Mouse (Mus musculus) CH12.LX (cell line): Measurements from ENCODE around the gene Ring1. TPM values are rescaled to one million over a fixed set of nuclear protein-coding genes. Genes with fewer than 3 reads are reported as not detected.

ENCODE experiments used
- DNase-seq: peaks from one replicate; pipeline ENCODE4 v3.0.0-alpha.2; 2013; ENCODE audit errors: extremely low read depth
- H3K27ac ChIP-seq: 2 replicates; pipeline ENCODE4 v1.5.1; 2012; ENCODE audit warnings: low read depth, mild to moderate bottlenecking, control low read depth, moderate library complexity; ENCODE audit not compliant: insufficient read depth
- H3K27me3 ChIP-seq: replicated peaks from 2 replicates; pipeline ENCODE3; 2012; ENCODE audit warnings: inconsistent platforms
- H3K36me3 ChIP-seq, 2 experiments: replicated peaks in 1 of 2; 2 replicates each; pipeline versions ENCODE3 to v1.6.1; 2012; ENCODE audit warnings: inconsistent platforms in 1 of 2, low read length in 1 of 2, mild to moderate bottlenecking in 1 of 2, mixed read lengths in 1 of 2, moderate library complexity in 1 of 2; ENCODE audit not compliant: control insufficient read depth in 1 of 2, insufficient read depth in 1 of 2
- H3K4me1 ChIP-seq, 2 experiments: 2 replicates each; pipeline ENCODE4 v1.6.1; 2012; ENCODE audit warnings: inconsistent platforms in 1 of 2, moderate library complexity in 1 of 2; ENCODE audit not compliant: insufficient read depth in 2 of 2, control insufficient read depth in 1 of 2
- H3K4me2 ChIP-seq: 2 replicates; pipeline ENCODE4 v1.6.1; 2012; ENCODE audit warnings: low read depth, mild to moderate bottlenecking, control low read depth; ENCODE audit not compliant: poor library complexity, insufficient read depth, severe bottlenecking
- H3K4me3 ChIP-seq, 3 experiments: fragments of 150-350 bp in 1 of 3; sonication (generic) in 1 of 3; replicated peaks in 1 of 3; 2 replicates each; pipeline versions ENCODE3 to v1.5.1; 2011 to 2012; ENCODE audit warnings: low read depth in 2 of 3, low read length in 2 of 3, mild to moderate bottlenecking in 2 of 3, moderate library complexity in 2 of 3, control low read depth in 1 of 3, improper control_type of control experiment in 1 of 3, inconsistent platforms in 1 of 3, mixed read lengths in 1 of 3; ENCODE audit not compliant: poor library complexity in 1 of 3
- H3K79me2 ChIP-seq: replicated peaks from 2 replicates; pipeline ENCODE4 v1.6.1; 2012; ENCODE audit warnings: mild to moderate bottlenecking, moderate library complexity; ENCODE audit not compliant: control insufficient read depth, poor library complexity, insufficient read depth, severe bottlenecking; ENCODE audit errors: extremely low read depth
- H3K9ac ChIP-seq: 2 replicates; pipeline ENCODE4 v1.6.1; 2012; ENCODE audit warnings: low read depth, mild to moderate bottlenecking, control low read depth, moderate library complexity; ENCODE audit not compliant: insufficient read depth
- H3K9me3 ChIP-seq: replicated peaks from 2 replicates; pipeline ENCODE3; 2012; ENCODE audit warnings: low read length, inconsistent platforms, mixed read lengths
- CHD2 ChIP-seq: IDR thresholded peaks from 2 replicates; pipeline ENCODE4 v1.6.1; 2011; ENCODE audit warnings: low read length, improper control_type of control experiment
- E2F4 ChIP-seq: IDR thresholded peaks from 2 replicates; pipeline ENCODE4 v1.6.1; 2011; ENCODE audit warnings: low read depth, low read length, improper control_type of control experiment; ENCODE audit not compliant: insufficient replicate concordance
- ETS1 ChIP-seq: conservative IDR thresholded peaks from 2 replicates; pipeline ENCODE4 v1.6.1; 2012; ENCODE audit warnings: low read depth, mild to moderate bottlenecking, inconsistent platforms, low read length, improper control_type of control experiment, moderate library complexity
- GABPA ChIP-seq: IDR thresholded peaks from 2 replicates; pipeline ENCODE4 v1.6.1; 2012; ENCODE audit warnings: low read depth, low read length, improper control_type of control experiment, inconsistent platforms; ENCODE audit not compliant: insufficient replicate concordance
- JUN ChIP-seq: IDR thresholded peaks from 2 replicates; pipeline ENCODE4 v1.6.1; 2011; ENCODE audit warnings: low read depth, mild to moderate bottlenecking, low read length, improper control_type of control experiment, moderate library complexity; ENCODE audit not compliant: insufficient read depth
- JUND ChIP-seq: conservative IDR thresholded peaks from 2 replicates; pipeline ENCODE4 v1.6.1; 2011; ENCODE audit warnings: low read depth, low read length, improper control_type of control experiment
- MAFK ChIP-seq: IDR thresholded peaks from 2 replicates; pipeline ENCODE4 v1.6.1; 2011; ENCODE audit warnings: low read length, improper control_type of control experiment; ENCODE audit not compliant: insufficient replicate concordance
- MAX ChIP-seq: IDR thresholded peaks from 2 replicates; pipeline ENCODE4 v1.6.1; 2011; ENCODE audit warnings: low read length, improper control_type of control experiment
- MEF2A ChIP-seq: IDR thresholded peaks from 2 replicates; pipeline ENCODE4 v1.6.1; 2014; ENCODE audit warnings: low read depth, mild to moderate bottlenecking, inconsistent platforms, low read length, improper control_type of control experiment, borderline replicate concordance
- MXI1 ChIP-seq: IDR thresholded peaks from 2 replicates; pipeline ENCODE4 v1.6.1; 2011; ENCODE audit warnings: mild to moderate bottlenecking, low read depth, low read length, improper control_type of control experiment
- MYC ChIP-seq: IDR thresholded peaks from 2 replicates; pipeline ENCODE4 v1.6.1; 2011; ENCODE audit warnings: low read depth, mild to moderate bottlenecking, improper control_type of control experiment, low read length
- NELFE ChIP-seq: IDR thresholded peaks from 2 replicates; pipeline ENCODE4 v1.6.1; 2011; ENCODE audit warnings: low read depth, low read length, improper control_type of control experiment
- NRF1 ChIP-seq: IDR thresholded peaks from 2 replicates; pipeline ENCODE4 v1.6.1; 2014; ENCODE audit warnings: low read depth, mild to moderate bottlenecking, inconsistent platforms, low read length, improper control_type of control experiment, moderate library complexity
- PAX5 ChIP-seq: IDR thresholded peaks from 2 replicates; pipeline ENCODE4 v1.6.1; 2012; ENCODE audit warnings: low read length, inconsistent platforms, mixed read lengths
- POLR2A ChIP-seq: IDR thresholded peaks from 2 replicates; pipeline ENCODE4 v1.6.1; 2011; ENCODE audit warnings: low read depth, mild to moderate bottlenecking, improper control_type of control experiment, low read length
- RCOR1 ChIP-seq: conservative IDR thresholded peaks from 2 replicates; pipeline ENCODE4 v1.6.1; 2012; ENCODE audit warnings: low read depth, mild to moderate bottlenecking, inconsistent platforms, low read length, improper control_type of control experiment
- SIN3A ChIP-seq: IDR thresholded peaks from 2 replicates; pipeline ENCODE4 v1.6.1; 2012; ENCODE audit warnings: low read length, improper control_type of control experiment, inconsistent platforms
- TCF12 ChIP-seq: IDR thresholded peaks from 2 replicates; pipeline ENCODE4 v1.6.1; 2014; ENCODE audit warnings: low read depth, mild to moderate bottlenecking, inconsistent platforms, low read length, improper control_type of control experiment
- UBTF ChIP-seq: IDR thresholded peaks from 2 replicates; pipeline ENCODE4 v1.6.1; 2012; ENCODE audit warnings: low read depth, mild to moderate bottlenecking, inconsistent platforms, low read length, improper control_type of control experiment, moderate library complexity
- USF1 ChIP-seq: IDR thresholded peaks from 2 replicates; pipeline ENCODE4 v1.6.1; 2014; ENCODE audit warnings: low read depth, mild to moderate bottlenecking, inconsistent platforms, low read length, improper control_type of control experiment
- ZMIZ1 ChIP-seq: IDR thresholded peaks from 2 replicates; pipeline ENCODE4 v1.6.1; 2012; ENCODE audit warnings: low read depth, mild to moderate bottlenecking, inconsistent platforms, low read length, improper control_type of control experiment
- dilution Hi-C: fragments of 300-500 bp; cut with MboI; formaldehyde crosslinking; loops from 2 replicates; pipeline ENCODE4 v1.14.3; 2020; ENCODE audit warnings: low sequenced_read_pairs; ENCODE audit not compliant: extremely low pct_unique_long_range_greater_than_20kb, extremely low pct_ligation_motif_present
- in situ Hi-C: fragments of 300-500 bp; cut with MboI; formaldehyde crosslinking; loops from 3 replicates; pipeline ENCODE4 v1.14.3; 2019; ENCODE audit warnings: low sequenced_read_pairs, low pct_ligation_motif_present, low pct_unique_long_range_greater_than_20kb, mixed read lengths
- polyA plus RNA-seq: library from polyadenylated mRNA; unstranded; fragments of >175 nt; gene quantifications from 2 replicates; pipeline ENCODE4 v1.2.1, GENCODE M21; 2012; ENCODE audit warnings: low read depth; ENCODE audit not compliant: insufficient read length
- total RNA-seq, 2 experiments: library from RNA; depleted of rRNA; stranded (reverse); fragments of 300-350 nt in 1 of 2; fragments of >200 nt in 1 of 2; gene quantifications; 2 replicates each; pipeline ENCODE4 v1.2.3; 2012 to 2014

Ring1 gene
- total and polyA plus RNA-seq, 3 experiments = 11.9 to 18.0 (median 13.7) TPM

GRCm38 (mm10) chr17:34025756-34026151, 1.3 kb upstream of the Ring1 start:
- no peak for TF ChIP-seq UBTF
- Histone ChIP-seq H3K27ac (no peak overlapping the region), H3K27me3 (no peaks in the 10 kb centered on the region), H3K9ac (no peak overlapping the region), H3K79me2 (peaks cover 14% of the 10 kb centered on the region), H3K4me1 (peaks cover 30 to 57% of the 10 kb centered on the region in 2 experiments), H3K36me3 (peaks cover 35 to 55% of the 10 kb centered on the region in 2 experiments), H3K4me3 (peak overlapping the region in 1 of 3 experiments; percentile 81), H3K9me3 (peaks cover 23% of the 10 kb centered on the region), H3K4me2 (peak overlapping the region; percentile 84; the same call in 1 of the 2 replicates)
- in situ Hi-C loops = no loop called here
- dilution Hi-C loops = no loop called here
- DNase-seq = no peak

GRCm38 (mm10) chr17:34024861-34025755, 628 bp upstream of the Ring1 start:
- peaks cover 29 to 51% of the 10 kb centered on the region in 2 experiments for H3K4me1 ChIP-seq
- in situ Hi-C loops = no loop called here
- peaks cover 34 to 52% of the 10 kb centered on the region in 2 experiments for H3K36me3 ChIP-seq
- DNase-seq = no peak
- H3K4me3 ChIP-seq = peak overlapping the region; percentile 71 to 81 (median 75)
- H3K27ac ChIP-seq = peak overlapping the region; percentile 49
- peaks cover 8% of the 10 kb centered on the region for H3K79me2 ChIP-seq
- no peaks in the 10 kb centered on the region for H3K27me3 ChIP-seq
- TF ChIP-seq SIN3A (no peak), POLR2A (peak; percentile 49; the same call in 1 of the 2 replicates), CHD2 (0 out of 2 replicates have a peak, but pooled peaks have one; percentile 14)
- TF ChIP-seq, all 38 proteins: peak for 2
- H3K9me3 ChIP-seq = peaks cover 26% of the 10 kb centered on the region
- peak overlapping the region; percentile 91 for H3K9ac ChIP-seq
- dilution Hi-C loops = no loop called here
- peak overlapping the region; percentile 84 for H3K4me2 ChIP-seq

- dilution Hi-C loops = no loop called here
- TF ChIP-seq MXI1 (no peak), PAX5 (no peak), POLR2A (no peak), MYC (no peak), USF1 (no peak), TCF12 (no peak), NELFE (no peak), E2F4 (no peak), MEF2A (no peak), ZMIZ1 (no peak), MAX (no peak), GABPA (no peak), JUND (no peak), ETS1 (no peak), JUN (no peak), RCOR1 (no peak), NRF1 (no peak), MAFK (no peak)
- Histone ChIP-seq H3K9ac (peak overlapping the region; percentile 91; the same call in 1 of the 2 replicates), H3K9me3 (peaks cover 27% of the 10 kb centered on the region), H3K4me1 (peaks cover 19 to 36% of the 10 kb centered on the region in 2 experiments), H3K79me2 (peaks cover 2% of the 10 kb centered on the region; the same call in 1 of the 2 replicates), H3K27me3 (no peaks in the 10 kb centered on the region), H3K27ac (no peak overlapping the region), H3K36me3 (peaks cover 19 to 39% of the 10 kb centered on the region in 2 experiments), H3K4me2 (peak overlapping the region; percentile 31; the same call in 1 of the 2 replicates), H3K4me3 (peak overlapping the region; percentile 71 to 81 (median 75))
- in situ Hi-C loops = no loop called here
- DNase-seq = no peak
These were observed 802 bp downstream of the Ring1 start for GRCm38 (mm10) chr17:34023678-34024077.
